Comparison of ENCODE assay signal across 19 mouse cellular contexts in the genomic region with DNA sequence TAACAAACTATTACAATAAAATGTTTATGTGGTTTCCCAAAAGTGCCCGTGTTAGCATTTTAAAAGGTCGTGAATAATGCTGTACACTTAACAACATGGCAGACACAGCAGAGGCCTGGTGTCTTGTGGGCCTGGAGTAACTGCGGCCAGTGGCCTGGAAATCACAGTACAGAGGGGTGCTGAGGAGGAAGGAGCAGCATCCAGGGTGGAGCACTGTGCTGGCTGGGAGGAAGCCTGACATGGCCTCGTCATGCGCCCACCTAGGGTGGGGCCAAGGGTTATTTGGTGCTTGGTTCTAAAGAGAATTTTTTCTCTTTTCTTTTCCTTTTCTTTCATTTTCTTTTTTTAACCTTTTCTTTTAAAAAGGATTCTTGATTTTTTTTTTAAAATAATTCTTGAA.
DNase-seq lines count a peak whose midpoint lies in the region; ATAC-seq and TF ChIP-seq lines count a peak whose summit lies in the region.
"Had no signal": no experiment of that assay in that cellular context is flagged by ENCODE, and none has a peak within 500 bp of the region (broad histone marks: within the 10 kb centered on the region; RNA-seq: fewer than 3 reads in every experiment).

No protein-coding gene starts in this region.

- WGBS in kidney, embryonic 16.5 days = 44% methylated on average over 5 of the region's 5 CpGs
- 36% methylated on average over 5 of the region's 5 CpGs for WGBS in intestine, postnatal 0 days
- 67% methylated on average over 5 of the region's 5 CpGs for WGBS in forebrain, embryonic 13.5 days

- no peak for TF ChIP-seq POLR2A in ES-Bruce4 (IDR thresholded peaks at IDR 0.05; ENCODE audit: insufficient read depth, low read length)

- no peak overlapping the region for H3K4me3 ChIP-seq in kidney, embryonic 16.5 days (ENCODE audit: low read length)
- H3K4me3 ChIP-seq in ES-Bruce4 (ENCODE audit: low read depth, low read length) = no peak overlapping the region
- no peak overlapping the region for H3K4me3 ChIP-seq in intestine, postnatal 0 days (ENCODE audit: low read depth, low read length)
- no peak overlapping the region for H3K4me3 ChIP-seq in forebrain, embryonic 13.5 days
- H3K4me3 ChIP-seq: embryonic facial prominence, embryonic 13.5 days; hindbrain, embryonic 13.5 days; left cerebral cortex, adult 2 months; neural tube, embryonic 13.5 days had no signal

- peaks cover 90% of the 10 kb centered on the region for H3K4me1 ChIP-seq in kidney, embryonic 16.5 days (ENCODE audit: insufficient read depth, low read length)
- H3K4me1 ChIP-seq in ES-Bruce4 (ENCODE audit: control insufficient read depth, insufficient read depth, low read length) = peaks cover 10% of the 10 kb centered on the region
- H3K4me1 ChIP-seq in intestine, postnatal 0 days (replicated peaks; ENCODE audit: control insufficient read depth, insufficient read depth, low read length) = peaks cover 33% of the 10 kb centered on the region
- H3K4me1 ChIP-seq in forebrain, embryonic 13.5 days = peaks cover 25% of the 10 kb centered on the region

- no peaks in the 10 kb centered on the region for H3K36me3 ChIP-seq in kidney, embryonic 16.5 days (ENCODE audit: insufficient read depth, low read length)
- H3K36me3 ChIP-seq in ES-Bruce4 (ENCODE audit: control insufficient read depth, insufficient read depth, low read length, poor library complexity, severe bottlenecking) = no peaks in the 10 kb centered on the region
- H3K36me3 ChIP-seq in intestine, postnatal 0 days (ENCODE audit: control insufficient read depth, insufficient read depth) = no peaks in the 10 kb centered on the region
- no peaks in the 10 kb centered on the region for H3K36me3 ChIP-seq in forebrain, embryonic 13.5 days (ENCODE audit: poor library complexity, severe bottlenecking)
- H3K36me3 ChIP-seq: embryonic facial prominence, embryonic 13.5 days; hindbrain, embryonic 13.5 days; neural tube, embryonic 13.5 days had no signal

- peak; percentile 42 for DNase-seq in embryo, embryonic 10 days (ENCODE audit: low spot score)
- no peak for DNase-seq in embryo, embryonic 11 days
- DNase-seq in kidney, postnatal 25 days = no peak
- DNase-seq in retina, postnatal 1 day = no peak
- DNase-seq: adrenal gland, adult 8-10 months; cerebellum, adult 18-20 months; lung, adult 18-20 months; lung, postnatal 36 days; right cerebral cortex, postnatal 25 days had no signal

- no peak for TF ChIP-seq CTCF in ES-Bruce4 (IDR thresholded peaks at IDR 0.05; ENCODE audit: low read depth, low read length)
- no peak for TF ChIP-seq CTCF in intestine, postnatal 0 days (IDR thresholded peaks at IDR 0.05; ENCODE audit: low read depth)

- peak overlapping the region; percentile 77 for H3K27ac ChIP-seq in kidney, embryonic 16.5 days (ENCODE audit: low read length)
- H3K27ac ChIP-seq in ES-Bruce4 (ENCODE audit: insufficient read depth, low read length) = peak overlapping the region; percentile 78
- H3K27ac ChIP-seq in intestine, postnatal 0 days (ENCODE audit: low read depth, low read length) = peak overlapping the region; percentile 57; the same call in 1 of the 2 replicates
- H3K27ac ChIP-seq in forebrain, embryonic 13.5 days = no peak overlapping the region
- H3K27ac ChIP-seq: embryonic facial prominence, embryonic 13.5 days; hindbrain, embryonic 13.5 days; left cerebral cortex, adult 2 months had no signal

- no peaks in the 10 kb centered on the region for H3K27me3 ChIP-seq in kidney, embryonic 16.5 days (ENCODE audit: insufficient read depth, low read length)
- H3K27me3 ChIP-seq in ES-Bruce4 (ENCODE audit: control insufficient read depth, insufficient read depth, low read length, poor library complexity, severe bottlenecking) = no peaks in the 10 kb centered on the region
- H3K27me3 ChIP-seq in intestine, postnatal 0 days (replicated peaks; ENCODE audit: control insufficient read depth, insufficient read depth, low read length) = no peaks in the 10 kb centered on the region
- no peaks in the 10 kb centered on the region for H3K27me3 ChIP-seq in forebrain, embryonic 13.5 days
- H3K27me3 ChIP-seq: embryonic facial prominence, embryonic 13.5 days; hindbrain, embryonic 13.5 days; neural tube, embryonic 13.5 days had no signal

- H3K4me2 ChIP-seq in kidney, embryonic 16.5 days (replicated peaks; ENCODE audit: low read depth, low read length) = no peak overlapping the region
- H3K4me2 ChIP-seq in intestine, postnatal 0 days (replicated peaks; ENCODE audit: low read depth) = no peak overlapping the region
- no peak overlapping the region for H3K4me2 ChIP-seq in forebrain, embryonic 13.5 days
- H3K4me2 ChIP-seq: embryonic facial prominence, embryonic 13.5 days; hindbrain, embryonic 13.5 days; midbrain, embryonic 11.5 days; neural tube, embryonic 13.5 days had no signal

- ATAC-seq in kidney, embryonic 16.5 days (ENCODE audit: low FRiP score, low TSS enrichment) = no peak
- no peak; the same call in 1 of the 2 replicates for ATAC-seq in intestine, postnatal 0 days
- ATAC-seq in forebrain, embryonic 13.5 days = no peak

- TF ChIP-seq EP300 in ES-Bruce4 (IDR thresholded peaks at IDR 0.05; ENCODE audit: insufficient read depth, low read depth, low read length) = peak; percentile 69; the same call in 1 of the 2 replicates

- H3K9me3 ChIP-seq in kidney, embryonic 16.5 days (ENCODE audit: low read length) = no peaks in the 10 kb centered on the region
- no peaks in the 10 kb centered on the region for H3K9me3 ChIP-seq in ES-Bruce4 (replicated peaks; ENCODE audit: control insufficient read depth, insufficient read depth, low read length, poor library complexity, severe bottlenecking)
- no peaks in the 10 kb centered on the region for H3K9me3 ChIP-seq in intestine, postnatal 0 days (ENCODE audit: control insufficient read depth)
- H3K9me3 ChIP-seq in forebrain, embryonic 13.5 days (replicated peaks) = no peaks in the 10 kb centered on the region
- H3K9me3 ChIP-seq: embryonic facial prominence, embryonic 13.5 days; hindbrain, embryonic 13.5 days; limb, embryonic 10.5 days; neural tube, embryonic 13.5 days had no signal

- H3K9ac ChIP-seq in kidney, embryonic 16.5 days (replicated peaks; ENCODE audit: low read length) = 0 out of 2 replicates have a peak overlapping the region, but pooled peaks have one; percentile 44
- H3K9ac ChIP-seq in ES-Bruce4 (ENCODE audit: low read depth, poor library complexity, severe bottlenecking) = peak overlapping the region; percentile 36; the same call in 1 of the 2 replicates
- no peak overlapping the region for H3K9ac ChIP-seq in intestine, postnatal 0 days (ENCODE audit: low read depth, low read length)
- H3K9ac ChIP-seq in forebrain, embryonic 13.5 days = no peak overlapping the region
- H3K9ac ChIP-seq: embryonic facial prominence, embryonic 13.5 days; hindbrain, embryonic 13.5 days; neural tube, embryonic 13.5 days had no signal

Comparison
In these comparisons a context has a peak if more than half of its experiments do, and no peak if none do; other contexts are left out.
1. H3K9ac ChIP-seq: peak in kidney, embryonic 16.5 days (single experiment) and ES-Bruce4 (single experiment); none in intestine, postnatal 0 days (single experiment) and forebrain, embryonic 13.5 days (single experiment).